Mouse (Mus musculus) right cerebral cortex, postnatal 10 days (tissue): ENCODE measurements around the gene Cryl1.

ENCODE experiments used
- DNase-seq, 2 experiments: peaks; one replicate each; pipeline ENCODE4 v3.0.0; 2021; ENCODE audit warnings: low spot score in 2 of 2

Cryl1 gene

GRCm38 (mm10) chr14:57234711-57235110 lies 163.6 kb downstream of the Cryl1 start:
- DNase-seq, result no peak

- DNase-seq, result no peak
Observed at GRCm38 (mm10) chr14:57230264-57231015, 167.9 kb downstream of the Cryl1 start.
